Mouse (Mus musculus) testis, adult 2 months (tissue): ENCODE results near the gene Spink8.

ENCODE experiments used
- CTCF ChIP-seq: fragments of 200-500 bp; IDR thresholded peaks from 2 replicates; pipeline ENCODE4 v1.5.1; 2012; ENCODE audit warnings: low read depth, mild to moderate bottlenecking, inconsistent platforms, low read length, moderate library complexity; ENCODE audit not compliant: control insufficient read depth, insufficient read depth, insufficient replicate concordance
- POLR2A ChIP-seq: fragments of 200-500 bp; IDR thresholded peaks from 2 replicates; pipeline ENCODE4 v1.6.1; 2012; ENCODE audit warnings: low read depth, mild to moderate bottlenecking, inconsistent platforms, low read length, moderate library complexity; ENCODE audit not compliant: control insufficient read depth

GRCm38 (mm10) chr9:109806695-109807293 lies 5.3 kb upstream of the Spink8 start:
- TF ChIP-seq POLR2A, result no peak
- TF ChIP-seq CTCF, result no peak
